Mouse (Mus musculus) spleen, postnatal 10 days (tissue): Measurements from ENCODE around the gene E4f1.

Source experiments
- DNase-seq, 2 experiments: peaks; one replicate each; pipeline ENCODE4 v3.0.0; 2021 to 2022; ENCODE audit warnings: low spot score in 2 of 2

Gene E4f1

DNA sequence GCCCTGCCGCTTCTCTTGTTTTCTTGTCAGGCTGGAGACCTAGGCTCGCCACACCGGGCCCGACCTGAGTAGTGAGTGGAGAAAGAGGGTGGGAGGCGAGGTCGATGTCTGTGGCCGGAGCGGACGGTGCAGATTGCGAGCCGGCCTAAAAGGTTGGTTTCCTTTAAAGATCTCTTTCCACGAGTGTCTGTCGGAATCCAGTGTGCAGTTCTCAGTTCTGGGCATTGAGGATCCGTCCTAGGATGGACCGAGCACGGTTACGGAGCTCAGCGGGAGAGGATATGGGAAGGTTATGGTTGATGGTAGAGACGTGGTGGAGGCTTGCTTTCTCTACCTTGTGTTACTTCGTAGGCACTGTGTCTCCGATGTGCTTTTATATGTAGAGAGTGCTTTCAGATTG is 55.1 kb downstream of the E4f1 start:
- no peak for DNase-seq

DNA sequence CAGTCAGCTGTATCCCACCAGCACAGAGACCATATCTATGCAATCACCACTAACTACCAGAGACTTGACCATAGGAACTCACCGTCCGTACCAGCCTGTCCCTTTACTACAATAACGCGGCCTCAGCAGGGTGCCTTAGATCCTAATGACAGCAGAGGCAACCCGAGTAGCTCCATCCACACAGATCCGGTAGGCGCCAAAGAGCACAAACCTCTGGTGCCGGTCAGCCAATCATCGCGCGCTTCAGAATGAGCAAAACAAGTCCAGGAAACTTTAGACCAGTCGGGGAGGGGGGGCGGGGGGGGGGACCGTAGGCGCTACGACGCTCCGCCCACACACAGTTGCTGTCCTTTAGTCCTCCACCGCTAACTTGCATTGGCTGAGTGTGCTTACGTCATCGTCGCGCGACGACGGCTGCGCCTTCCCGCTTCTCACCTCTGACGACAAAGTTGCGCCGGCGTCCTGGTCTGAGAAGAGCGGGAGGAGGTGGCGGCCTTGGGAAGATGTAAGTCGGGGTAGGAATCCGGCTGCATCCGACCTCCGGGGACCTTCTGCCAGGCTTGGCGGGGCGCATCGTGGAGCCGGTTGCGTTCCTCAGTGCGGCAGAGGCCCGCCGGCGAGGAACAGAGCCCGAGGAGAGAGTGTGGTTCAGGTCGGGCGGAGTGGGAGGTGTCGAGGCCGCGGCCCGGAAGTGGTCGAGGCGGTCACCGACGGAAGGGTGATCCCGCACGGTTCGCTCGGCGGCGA is 55.7 kb downstream of the E4f1 start, which contains the start of gene Rnps1:
Rnps1 (plus strand) TSS at position 336 of the 747 bp plus-strand sequence.
- DNase-seq, result peak; percentile 91 to 96

DNA sequence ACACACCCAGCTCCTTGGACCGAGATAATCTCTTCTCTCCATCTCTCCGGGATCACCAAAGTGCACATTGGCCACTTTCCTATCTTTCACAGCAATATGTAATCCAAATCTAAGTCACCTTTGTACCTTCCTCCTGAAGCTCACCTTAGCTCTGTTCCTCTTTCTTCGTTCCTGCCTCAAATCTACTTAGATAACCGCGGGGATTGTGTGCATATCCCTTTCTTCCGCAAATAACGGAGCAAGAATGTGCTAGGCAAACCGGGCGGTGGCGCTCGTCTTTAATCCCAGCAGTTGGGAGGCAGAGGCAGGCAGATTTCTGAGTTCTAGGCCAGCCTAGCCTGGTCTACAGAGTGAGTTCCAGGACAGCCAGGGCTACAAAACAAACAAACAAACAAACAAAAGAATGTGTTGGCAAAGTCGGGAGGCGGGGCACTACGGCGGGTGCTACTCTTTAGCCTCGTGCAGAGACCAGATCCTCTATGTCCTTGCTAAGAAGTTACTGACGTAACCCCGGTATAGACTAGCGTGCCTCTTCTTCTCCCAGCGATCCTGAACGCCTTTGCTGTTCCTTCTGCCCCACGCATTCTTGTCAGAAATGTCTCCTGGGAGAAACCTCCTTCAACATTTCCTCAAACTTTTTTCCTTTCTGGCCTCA is 56.4 kb downstream of the E4f1 start:
- DNase-seq, result peak; percentile 67 to 74

DNA sequence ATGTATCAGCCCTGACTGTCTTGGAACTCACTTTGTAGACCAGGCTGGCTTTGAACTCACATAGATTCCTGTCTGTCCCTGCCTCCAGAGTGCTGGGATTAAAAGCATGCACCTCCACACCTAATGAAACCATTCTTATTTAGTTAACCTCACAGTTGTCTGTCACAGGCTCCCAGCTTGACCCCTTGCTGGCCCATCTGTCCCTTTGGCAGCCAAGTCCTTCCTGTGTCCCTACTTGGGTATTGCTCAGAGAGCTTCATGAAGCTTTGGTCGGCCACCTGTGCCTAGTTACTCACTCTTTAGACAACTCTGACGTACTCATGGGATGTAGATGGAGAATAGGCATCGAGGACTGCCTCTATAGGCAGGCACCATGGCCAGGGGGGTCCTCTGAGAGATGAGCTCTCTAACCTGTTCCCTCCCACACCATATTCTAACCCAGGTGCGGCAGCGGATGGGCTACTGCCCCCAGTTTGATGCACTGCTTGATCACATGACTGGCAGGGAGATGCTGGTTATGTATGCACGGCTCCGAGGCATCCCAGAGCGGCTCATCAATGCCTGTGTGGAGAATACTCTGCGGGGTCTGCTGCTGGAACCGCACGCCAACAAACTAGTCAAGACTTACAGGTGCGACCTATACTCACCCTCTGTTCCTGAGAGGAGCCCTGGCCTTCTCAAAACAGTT is 62.9 kb downstream of the E4f1 start:
- DNase-seq, result no peak

DNA sequence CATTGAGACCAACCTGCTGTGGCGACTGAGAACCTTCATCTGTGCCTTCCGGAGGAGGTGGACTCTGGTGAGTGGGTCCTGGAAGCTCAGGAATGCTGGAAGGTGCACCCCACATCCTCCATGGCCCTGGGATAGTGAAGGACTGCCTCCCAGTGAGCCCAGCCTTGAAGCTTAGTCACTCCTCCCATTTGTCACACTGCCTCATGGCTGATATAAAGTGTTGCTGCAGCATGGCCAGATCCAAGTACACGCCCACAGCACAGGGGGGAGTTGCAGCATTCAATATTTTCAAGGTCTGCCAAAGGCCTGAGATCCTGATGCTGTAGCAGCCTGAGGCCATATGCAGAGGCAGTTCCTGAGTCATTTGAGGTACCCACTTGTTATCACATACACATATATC is 67.7 kb downstream of the E4f1 start:
- DNase-seq, result no peak

DNA sequence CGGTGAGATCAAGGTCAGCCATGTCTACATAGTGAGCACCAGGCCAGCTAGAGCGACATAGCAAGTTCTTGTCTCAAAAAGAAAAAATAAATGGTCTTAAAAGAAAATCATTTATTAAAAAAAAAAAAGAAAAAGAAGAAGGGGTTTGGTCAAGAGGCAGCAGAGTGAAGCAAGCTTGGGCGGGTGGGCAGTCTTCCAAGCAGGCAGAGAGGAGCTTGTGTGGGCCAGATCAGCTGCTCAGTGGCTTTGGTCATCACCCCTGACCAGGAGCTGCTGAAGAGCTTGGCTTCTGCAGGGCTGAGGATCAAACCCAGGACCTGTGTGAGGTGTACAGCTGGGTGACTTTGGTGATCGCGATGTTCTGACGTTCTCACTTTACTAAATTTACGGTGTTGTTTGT is 75.7 kb downstream of the E4f1 start:
- no peak for DNase-seq
